Mouse (Mus musculus): ENCODE measurements around the gene Tmem183a. TPM values are rescaled to one million over a fixed set of nuclear protein-coding genes. Genes with fewer than 3 reads are reported as not detected.

The Tmem183a gene
- total and polyA plus RNA-seq, 3 experiments = 41.5 to 73.6 (median 61.1) TPM

GRCm38 (mm10) chr1:134381795-134382625 is 20.2 kb upstream of the Tmem183a start:
- H3K36me3 ChIP-seq (replicated peaks in 1 of 2; ENCODE audit: control insufficient read depth in 1 of 2, insufficient read depth in 1 of 2, low read length in 1 of 2) = no peaks in the 10 kb centered on the region
- in situ Hi-C loops (cut with MboI; ENCODE audit: low pct_ligation_motif_present, low pct_unique_long_range_greater_than_20kb, low sequenced_read_pairs) = no loop called here
- H3K9ac ChIP-seq (ENCODE audit: insufficient read depth, low read depth) = no peak overlapping the region
- H3K4me1 ChIP-seq (ENCODE audit: control insufficient read depth in 1 of 2, insufficient read depth in 2 of 2) = no peaks in the 10 kb centered on the region
- H3K4me2 ChIP-seq (ENCODE audit: insufficient read depth, low read depth, poor library complexity, severe bottlenecking) = no peak overlapping the region
- H3K27ac ChIP-seq (ENCODE audit: insufficient read depth, low read depth) = no peak overlapping the region
- H3K4me3 ChIP-seq (replicated peaks in 1 of 3; ENCODE audit: low read depth in 2 of 3, low read length in 2 of 3, poor library complexity in 1 of 3) = no peak overlapping the region
- H3K27me3 ChIP-seq (replicated peaks) = peaks cover 41% of the 10 kb centered on the region
- no peak for TF ChIP-seq POLR2AphosphoS2 (IDR thresholded peaks at IDR 0.05; ENCODE audit: low read depth, low read length)
- no peak for TF ChIP-seq MXI1 (IDR thresholded peaks at IDR 0.05; ENCODE audit: low read depth, low read length)
- TF ChIP-seq MAFK (IDR thresholded peaks at IDR 0.05; ENCODE audit: insufficient replicate concordance, low read length) = no peak
- no peak for TF ChIP-seq ETS1 (conservative IDR thresholded peaks at IDR 0.05; ENCODE audit: low read depth, low read length)
- TF ChIP-seq HCFC1 (IDR thresholded peaks at IDR 0.05; ENCODE audit: low read depth, low read length) = no peak
- no peak for TF ChIP-seq UBTF (IDR thresholded peaks at IDR 0.05; ENCODE audit: low read depth, low read length)
- no peak for TF ChIP-seq SIN3A (IDR thresholded peaks at IDR 0.05; ENCODE audit: low read length)
- no peak for TF ChIP-seq MYC (IDR thresholded peaks at IDR 0.05; ENCODE audit: low read depth, low read length)
- TF ChIP-seq SMC3 (IDR thresholded peaks at IDR 0.05; ENCODE audit: low read depth, low read length) = no peak
- TF ChIP-seq E2F4 (IDR thresholded peaks at IDR 0.05; ENCODE audit: insufficient replicate concordance, low read depth, low read length) = no peak
- TF ChIP-seq IRF4 (IDR thresholded peaks at IDR 0.05; ENCODE audit: low read depth, low read length) = no peak
- no peaks in the 10 kb centered on the region for H3K79me2 ChIP-seq (replicated peaks; ENCODE audit: control insufficient read depth, extremely low read depth, insufficient read depth, poor library complexity, severe bottlenecking)
- DNase-seq (ENCODE audit: extremely low read depth) = no peak
- dilution Hi-C loops (cut with MboI; ENCODE audit: extremely low pct_ligation_motif_present, extremely low pct_unique_long_range_greater_than_20kb, low sequenced_read_pairs) = no loop called here
- H3K9me3 ChIP-seq (replicated peaks; ENCODE audit: low read length) = peaks cover 7% of the 10 kb centered on the region

- H3K4me2 ChIP-seq (ENCODE audit: insufficient read depth, low read depth, poor library complexity, severe bottlenecking) = no peak overlapping the region
- TF ChIP-seq E2F4 (IDR thresholded peaks at IDR 0.05; ENCODE audit: insufficient replicate concordance, low read depth, low read length) (no peak), NRF1 (IDR thresholded peaks at IDR 0.05; ENCODE audit: low read depth, low read length) (no peak), PAX5 (IDR thresholded peaks at IDR 0.05; ENCODE audit: low read length) (no peak), MXI1 (IDR thresholded peaks at IDR 0.05; ENCODE audit: low read depth, low read length) (no peak), UBTF (IDR thresholded peaks at IDR 0.05; ENCODE audit: low read depth, low read length) (no peak), CHD2 (IDR thresholded peaks at IDR 0.05; ENCODE audit: low read length) (no peak), BHLHE40 (IDR thresholded peaks at IDR 0.05; ENCODE audit: low read depth, low read length) (no peak), USF1 (IDR thresholded peaks at IDR 0.05; ENCODE audit: low read depth, low read length) (no peak), ZKSCAN1 (IDR thresholded peaks at IDR 0.05; ENCODE audit: borderline replicate concordance, low read depth, low read length) (no peak), JUN (IDR thresholded peaks at IDR 0.05; ENCODE audit: insufficient read depth, low read depth, low read length) (no peak), JUND (conservative IDR thresholded peaks at IDR 0.05; ENCODE audit: low read depth, low read length) (no peak), ZNF384 (IDR thresholded peaks at IDR 0.05; ENCODE audit: low read depth, low read length) (no peak), SIN3A (IDR thresholded peaks at IDR 0.05; ENCODE audit: low read length) (no peak), ETS1 (conservative IDR thresholded peaks at IDR 0.05; ENCODE audit: low read depth, low read length) (no peak), MAFK (IDR thresholded peaks at IDR 0.05; ENCODE audit: insufficient replicate concordance, low read length) (no peak), EP300 (IDR thresholded peaks at IDR 0.05; ENCODE audit: low read length) (no peak), MYC (IDR thresholded peaks at IDR 0.05; ENCODE audit: low read depth, low read length) (no peak), GABPA (IDR thresholded peaks at IDR 0.05; ENCODE audit: insufficient replicate concordance, low read depth, low read length) (no peak), POLR2AphosphoS2 (IDR thresholded peaks at IDR 0.05; ENCODE audit: low read depth, low read length) (no peak), KAT2A (IDR thresholded peaks at IDR 0.05; ENCODE audit: insufficient replicate concordance, low read length) (no peak)
- no peak overlapping the region for H3K4me3 ChIP-seq (replicated peaks in 1 of 3; ENCODE audit: low read depth in 2 of 3, low read length in 2 of 3, poor library complexity in 1 of 3)
- no peaks in the 10 kb centered on the region for H3K4me1 ChIP-seq (ENCODE audit: control insufficient read depth in 1 of 2, insufficient read depth in 2 of 2)
- no peaks in the 10 kb centered on the region for H3K79me2 ChIP-seq (replicated peaks; ENCODE audit: control insufficient read depth, extremely low read depth, insufficient read depth, poor library complexity, severe bottlenecking)
- no peak for DNase-seq (ENCODE audit: extremely low read depth)
- H3K9me3 ChIP-seq (replicated peaks; ENCODE audit: low read length) = peaks cover 7% of the 10 kb centered on the region
- dilution Hi-C loops (cut with MboI; ENCODE audit: extremely low pct_ligation_motif_present, extremely low pct_unique_long_range_greater_than_20kb, low sequenced_read_pairs) = no loop called here
- no peak overlapping the region for H3K9ac ChIP-seq (ENCODE audit: insufficient read depth, low read depth)
- H3K36me3 ChIP-seq (replicated peaks in 1 of 2; ENCODE audit: control insufficient read depth in 1 of 2, insufficient read depth in 1 of 2, low read length in 1 of 2) = no peaks in the 10 kb centered on the region
- in situ Hi-C loops (cut with MboI; ENCODE audit: low pct_ligation_motif_present, low pct_unique_long_range_greater_than_20kb, low sequenced_read_pairs) = no loop called here
- H3K27ac ChIP-seq (ENCODE audit: insufficient read depth, low read depth) = no peak overlapping the region
- peaks cover 40% of the 10 kb centered on the region for H3K27me3 ChIP-seq (replicated peaks)
Measured at GRCm38 (mm10) chr1:134381051-134381450, 19.3 kb upstream of the Tmem183a start.

All from CH12.LX (cell line).